Mouse (Mus musculus) CH12.LX (cell line): ENCODE data around the gene Mapk1ip1.

ENCODE experiments used
- CHD2 ChIP-seq: IDR thresholded peaks from 2 replicates; pipeline ENCODE4 v1.6.1; 2011; ENCODE audit warnings: low read length, improper control_type of control experiment
- CTCF ChIP-seq, 2 experiments: IDR thresholded peaks in 1 of 2; conservative IDR thresholded peaks in 1 of 2; 2 replicates each; pipeline ENCODE4 v1.5.1; 2011 to 2012; ENCODE audit warnings: low read depth in 2 of 2, low read length in 2 of 2, improper control_type of control experiment in 1 of 2, inconsistent platforms in 1 of 2, mild to moderate bottlenecking in 1 of 2, moderate library complexity in 1 of 2
- ELF1 ChIP-seq: IDR thresholded peaks from 2 replicates; pipeline ENCODE4 v1.6.1; 2014; ENCODE audit warnings: low read depth, mild to moderate bottlenecking, inconsistent platforms, low read length, improper control_type of control experiment
- ETS1 ChIP-seq: conservative IDR thresholded peaks from 2 replicates; pipeline ENCODE4 v1.6.1; 2012; ENCODE audit warnings: low read depth, mild to moderate bottlenecking, inconsistent platforms, low read length, improper control_type of control experiment, moderate library complexity
- HCFC1 ChIP-seq: IDR thresholded peaks from 2 replicates; pipeline ENCODE4 v1.6.1; 2012; ENCODE audit warnings: low read depth, mild to moderate bottlenecking, inconsistent platforms, low read length, improper control_type of control experiment
- IRF4 ChIP-seq: IDR thresholded peaks from 2 replicates; pipeline ENCODE4 v1.6.1; 2014; ENCODE audit warnings: low read depth, mild to moderate bottlenecking, inconsistent platforms, low read length, improper control_type of control experiment
- JUN ChIP-seq: IDR thresholded peaks from 2 replicates; pipeline ENCODE4 v1.6.1; 2011; ENCODE audit warnings: low read depth, mild to moderate bottlenecking, low read length, improper control_type of control experiment, moderate library complexity; ENCODE audit not compliant: insufficient read depth
- POLR2A ChIP-seq: IDR thresholded peaks from 2 replicates; pipeline ENCODE4 v1.6.1; 2011; ENCODE audit warnings: low read depth, mild to moderate bottlenecking, improper control_type of control experiment, low read length
- USF1 ChIP-seq: IDR thresholded peaks from 2 replicates; pipeline ENCODE4 v1.6.1; 2014; ENCODE audit warnings: low read depth, mild to moderate bottlenecking, inconsistent platforms, low read length, improper control_type of control experiment

DNA sequence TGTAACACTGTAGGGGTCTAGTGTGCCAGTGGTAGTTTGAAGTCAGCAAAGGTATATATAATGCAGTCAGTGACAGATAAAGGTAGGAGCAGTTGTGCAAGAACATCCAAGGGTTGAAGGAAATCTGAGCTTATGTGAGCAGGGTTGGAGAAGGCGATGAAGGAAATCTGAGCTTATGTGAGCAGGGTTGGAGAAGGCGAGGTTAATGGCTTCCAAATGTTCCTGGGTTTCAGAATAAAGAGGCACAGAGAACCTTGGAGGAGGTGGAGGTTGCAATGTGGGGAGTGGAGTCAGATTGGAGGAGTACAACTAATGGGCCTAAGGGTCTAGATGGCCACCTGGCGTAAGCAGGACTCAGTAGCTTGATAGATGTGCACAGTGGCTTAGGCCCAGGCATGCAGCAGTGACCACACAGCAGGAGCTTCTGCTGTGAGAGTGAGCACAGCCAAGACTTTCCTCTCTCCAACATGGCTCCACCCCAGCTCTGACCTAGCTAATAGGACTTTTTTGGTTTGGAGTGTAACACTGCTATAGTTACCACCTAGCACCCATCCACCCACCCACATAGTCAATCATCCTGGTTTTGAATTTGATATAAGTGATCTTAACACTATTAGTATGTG, 18.0 kb upstream of the Mapk1ip1 start:
- no peak for TF ChIP-seq IRF4
- TF ChIP-seq HCFC1 = no peak
- TF ChIP-seq CTCF (conservative IDR thresholded peaks at IDR 0.05 in 1 of 2, IDR thresholded peaks at IDR 0.05 in 1 of 2; ENCODE audit: low read depth in 2 of 2, low read length in 2 of 2) = no peak
- no peak for TF ChIP-seq POLR2A
- TF ChIP-seq CHD2 = no peak
- no peak for TF ChIP-seq JUN
- no peak for TF ChIP-seq USF1
- TF ChIP-seq ELF1 = no peak
- no peak for TF ChIP-seq ETS1
